Mouse (Mus musculus) thymus, postnatal 36 days (tissue): ENCODE results near the gene Man2a1.

ENCODE experiments used
- DNase-seq, 2 experiments: peaks; one replicate each; pipeline ENCODE4 v3.0.0; 2022; ENCODE audit warnings: mixed read lengths in 2 of 2

The Man2a1 gene

DNA sequence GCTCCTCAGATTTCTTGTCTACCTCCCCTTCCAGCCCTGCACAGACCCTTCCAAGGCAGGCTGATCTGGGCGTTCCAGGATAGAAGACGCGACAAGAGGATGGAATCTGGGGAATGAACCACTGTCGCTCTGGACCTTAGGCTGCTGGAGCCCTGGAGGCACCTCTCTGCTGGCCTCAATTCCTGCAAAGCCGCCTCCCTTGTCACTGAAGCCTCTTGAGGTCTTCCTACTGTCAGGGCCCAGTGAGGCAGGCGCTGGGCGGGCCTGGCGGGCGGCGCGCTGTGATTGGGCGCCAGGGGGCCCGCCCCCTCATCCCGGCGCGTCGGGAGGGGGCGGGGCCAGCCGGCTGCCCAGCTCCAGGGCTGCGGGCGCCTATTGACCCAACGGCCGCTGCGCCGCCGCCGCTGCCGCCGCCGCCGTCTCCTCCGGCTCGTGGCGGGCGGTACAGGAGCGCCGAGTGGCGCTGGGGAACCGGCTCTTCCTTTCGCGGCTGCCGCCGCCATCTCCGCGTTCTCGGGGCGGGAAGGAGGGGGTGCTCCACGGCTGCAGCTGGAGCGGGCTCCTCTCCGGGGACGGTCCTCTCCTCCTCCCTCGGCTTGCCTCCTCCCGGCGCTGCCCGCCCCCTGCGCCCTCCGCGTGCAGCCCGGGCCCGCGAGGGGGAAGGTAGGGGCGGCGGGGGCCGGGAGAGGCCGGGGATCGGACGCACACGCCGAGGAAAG is at the start of gene Man2a1:
TSS of gene Man2a1 (plus strand) at position 365 of the 719 bp plus-strand sequence.
- peak; percentile 86 to 90 for DNase-seq

DNA sequence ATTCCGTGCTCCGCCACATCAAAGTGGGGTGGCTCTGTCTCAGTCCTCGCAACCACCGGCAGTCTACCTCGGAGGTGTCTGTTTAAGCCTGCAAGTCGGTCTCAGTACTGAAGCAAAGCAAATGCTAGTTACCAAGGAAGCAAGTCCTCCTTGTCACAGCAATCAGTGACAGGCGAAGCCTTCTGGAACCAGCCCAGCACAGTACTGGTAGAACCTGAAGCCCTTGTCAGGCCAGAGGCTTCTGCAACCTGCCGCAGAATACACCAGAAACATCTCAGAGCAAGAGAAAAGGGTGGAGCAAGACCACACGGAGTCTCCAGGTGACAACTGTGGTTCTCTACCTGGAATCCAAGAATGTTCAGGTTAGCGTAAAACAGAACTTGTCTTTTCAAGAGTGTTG is 47.2 kb upstream of the Man2a1 start:
- DNase-seq = no peak

DNA sequence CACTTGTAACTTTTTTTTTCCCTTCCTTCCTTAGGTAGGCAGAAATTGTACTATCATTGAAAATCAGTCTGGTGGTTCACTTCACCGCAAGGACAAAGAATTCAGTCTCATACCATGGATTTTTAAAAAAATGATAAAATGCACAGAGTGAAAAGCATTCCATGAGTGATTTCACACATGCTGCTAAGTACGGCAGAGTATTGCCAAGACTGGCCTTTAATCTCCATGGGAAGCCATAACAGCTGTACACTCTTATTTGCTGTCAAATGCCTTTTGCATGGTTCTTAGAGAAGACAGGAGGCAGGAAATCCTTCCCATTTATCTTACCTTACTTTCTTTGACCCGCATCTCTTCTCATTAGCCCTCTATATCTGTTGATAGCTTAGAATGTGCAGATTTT is 45.6 kb upstream of the Man2a1 start:
- no peak for DNase-seq

DNA sequence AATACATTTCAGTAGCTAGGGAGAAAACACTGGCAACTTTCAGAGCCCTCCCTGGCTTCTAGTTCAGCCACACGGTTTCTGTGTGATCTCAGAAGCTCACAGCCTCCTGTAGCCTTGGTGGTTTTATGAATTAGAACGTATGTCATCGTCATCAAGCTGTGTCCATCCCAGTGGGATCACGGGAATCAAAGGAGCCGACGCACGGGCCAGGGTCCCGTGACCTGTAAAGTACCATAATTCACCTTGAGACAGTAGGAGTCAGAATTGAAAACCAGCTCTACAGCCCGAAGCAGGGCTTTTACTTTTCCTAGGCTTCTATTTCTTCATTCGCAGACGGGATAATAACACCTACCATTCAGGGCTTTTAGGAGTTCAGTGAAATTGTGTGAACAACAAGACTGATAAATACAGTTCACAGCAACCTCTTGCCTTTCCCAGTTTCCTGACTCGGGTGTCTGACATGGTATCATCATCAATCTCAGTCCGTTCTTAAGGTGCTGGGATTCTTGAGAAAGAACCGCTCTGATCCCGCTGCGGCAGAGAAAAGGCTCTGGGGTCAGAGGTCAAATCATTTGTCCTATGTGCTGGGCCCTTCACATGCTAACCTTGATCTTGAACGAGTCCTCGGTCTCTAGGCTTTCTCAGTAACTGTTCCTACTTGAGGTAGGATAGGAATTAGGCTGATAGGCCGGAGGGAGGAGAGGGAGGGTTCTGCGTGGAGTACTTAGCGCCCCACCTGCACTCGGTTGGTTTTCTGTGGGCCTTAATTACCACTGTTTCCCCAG is 43.7 kb upstream of the Man2a1 start:
- DNase-seq = no peak

DNA sequence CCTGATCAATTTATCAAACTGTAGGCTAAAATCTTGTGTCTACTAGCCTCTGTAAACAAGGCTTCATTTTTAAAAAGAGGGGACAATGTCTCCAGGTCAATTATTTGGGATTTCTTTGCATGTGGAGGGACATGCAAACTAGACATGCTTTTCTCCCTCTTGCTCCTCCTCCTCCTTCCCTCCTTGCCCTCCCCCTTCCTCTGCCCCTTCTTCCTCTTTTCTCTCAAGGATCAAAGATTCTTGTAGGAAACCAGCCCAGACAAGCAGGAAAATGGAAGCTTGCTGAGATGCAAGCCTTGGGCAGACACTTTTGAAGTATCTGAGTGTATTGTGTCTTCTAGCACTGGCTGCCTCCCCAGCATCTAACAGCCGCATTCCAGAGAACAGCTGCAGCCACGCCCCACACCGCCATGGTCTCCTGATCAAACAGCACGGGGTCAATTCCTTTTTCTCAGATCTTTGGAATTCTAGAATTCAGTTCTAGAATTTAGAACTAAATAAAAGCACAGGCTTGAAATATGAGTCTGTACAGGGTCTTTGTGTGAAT is 41.5 kb upstream of the Man2a1 start:
- DNase-seq = no peak

DNA sequence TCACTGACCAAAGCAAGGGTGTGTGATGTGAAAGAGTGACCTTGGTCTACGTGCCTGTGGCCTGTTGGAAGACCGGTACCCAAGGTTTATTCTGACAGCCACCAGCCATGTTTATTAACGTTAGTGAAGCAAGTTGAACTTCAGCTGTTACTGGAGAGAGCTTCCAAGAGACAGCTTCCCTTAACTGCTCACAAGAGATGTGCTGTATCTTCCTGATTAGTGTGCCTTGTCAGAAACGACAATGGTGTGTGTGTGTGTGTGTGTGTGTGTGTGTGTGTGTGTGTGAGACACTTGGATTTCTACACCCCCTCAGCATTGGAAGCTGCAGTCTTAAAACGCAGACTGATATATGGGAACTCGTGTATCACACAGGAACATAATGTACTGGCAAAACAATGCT is 34.1 kb upstream of the Man2a1 start:
- DNase-seq = no peak

DNA sequence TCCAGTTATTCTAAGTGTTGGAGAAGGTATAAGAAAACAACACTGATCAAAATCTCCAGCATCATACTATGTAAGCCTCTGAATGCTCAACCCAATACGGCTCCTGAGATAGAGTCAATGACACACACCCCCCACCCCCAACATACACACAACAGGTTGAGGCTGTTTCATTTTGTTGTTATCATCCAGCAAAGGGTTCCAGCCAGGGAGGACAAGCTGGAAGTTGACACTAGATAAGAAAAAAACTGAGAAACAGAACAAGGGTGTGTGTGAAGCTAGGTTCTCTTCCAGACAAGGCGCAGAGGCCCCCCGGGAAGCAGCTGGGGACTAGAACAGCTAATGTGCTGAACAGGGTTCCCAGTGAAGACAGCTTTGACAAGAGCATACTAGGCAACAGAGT is 33.0 kb upstream of the Man2a1 start:
- no peak for DNase-seq

DNA sequence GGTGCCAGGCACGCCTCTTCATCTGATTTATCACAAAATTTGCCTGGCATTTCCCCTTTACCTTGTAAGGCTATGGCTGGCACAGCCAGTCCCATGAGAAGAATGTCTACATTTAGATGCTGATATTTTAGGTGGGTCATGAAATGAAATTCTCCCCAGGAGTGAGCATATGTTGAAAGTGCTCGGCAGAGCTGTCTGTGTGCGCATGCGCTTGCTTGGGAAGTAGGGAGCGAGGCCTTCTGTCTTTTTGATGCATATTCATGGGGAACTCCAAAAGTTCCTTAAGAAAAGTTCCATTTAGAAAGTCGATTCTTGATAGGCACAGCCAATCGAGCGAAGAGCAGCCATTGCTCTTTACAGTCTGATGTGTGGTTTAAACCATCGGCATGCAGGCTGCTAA is 26.6 kb upstream of the Man2a1 start:
- DNase-seq = no peak

DNA sequence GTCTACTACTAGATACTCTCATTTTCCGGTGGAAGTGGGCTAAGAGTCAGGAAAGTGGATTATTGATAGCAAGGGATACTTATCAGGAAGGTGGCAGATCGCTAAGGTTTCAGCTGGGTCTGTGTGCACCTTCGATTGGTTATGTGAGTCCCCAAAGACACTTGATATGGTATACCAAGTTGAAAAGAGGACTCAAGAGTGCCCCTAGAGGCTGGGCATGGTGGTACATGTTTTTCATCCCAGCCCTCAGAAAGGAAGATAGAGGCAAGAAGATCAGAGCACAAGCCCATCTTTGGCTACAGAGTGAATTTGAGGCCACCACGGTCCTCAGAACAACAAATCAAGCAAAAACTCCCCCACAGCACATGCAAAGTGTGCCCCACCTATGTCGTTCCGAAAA is 25.3 kb upstream of the Man2a1 start:
- peak; percentile 33 to 55 for DNase-seq

DNA sequence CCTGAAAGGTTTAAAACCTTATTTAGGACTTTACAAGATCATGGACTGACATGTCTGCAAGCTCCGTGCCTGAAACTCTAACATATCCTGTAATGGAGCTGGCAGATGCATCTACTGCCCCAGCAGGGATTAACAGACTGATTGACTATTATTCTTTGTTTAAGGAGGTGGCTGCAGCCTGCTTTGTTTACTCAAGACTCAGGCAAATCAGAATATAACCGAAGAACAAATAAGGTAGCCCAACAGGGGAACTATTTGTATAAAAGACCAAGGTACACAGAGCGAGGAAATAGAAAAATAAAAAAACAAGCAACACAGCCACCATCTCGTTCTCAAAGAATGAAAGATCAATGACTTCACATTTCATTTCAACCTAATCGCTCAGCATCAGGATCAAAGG is 23.1 kb upstream of the Man2a1 start:
- no peak for DNase-seq

DNA sequence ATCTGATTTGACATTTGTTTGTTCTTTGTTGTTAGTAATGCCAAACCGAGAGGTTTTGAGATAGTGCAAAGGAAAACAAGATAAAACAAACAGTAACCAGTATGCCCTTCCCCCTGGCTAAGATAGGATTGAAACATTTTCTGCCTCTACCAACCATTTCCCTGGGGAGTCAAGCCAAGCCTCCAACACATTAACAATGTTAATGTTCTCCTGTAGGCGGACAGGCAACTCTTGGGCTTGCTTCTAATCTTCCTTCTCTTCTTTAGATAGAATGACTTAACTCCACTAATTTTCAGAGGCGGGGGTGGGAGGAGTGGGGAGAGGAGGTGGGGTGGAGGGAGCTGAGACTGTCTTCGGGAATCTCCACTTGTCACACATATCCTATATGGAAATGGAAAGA is 22.2 kb upstream of the Man2a1 start:
- no peak for DNase-seq

DNA sequence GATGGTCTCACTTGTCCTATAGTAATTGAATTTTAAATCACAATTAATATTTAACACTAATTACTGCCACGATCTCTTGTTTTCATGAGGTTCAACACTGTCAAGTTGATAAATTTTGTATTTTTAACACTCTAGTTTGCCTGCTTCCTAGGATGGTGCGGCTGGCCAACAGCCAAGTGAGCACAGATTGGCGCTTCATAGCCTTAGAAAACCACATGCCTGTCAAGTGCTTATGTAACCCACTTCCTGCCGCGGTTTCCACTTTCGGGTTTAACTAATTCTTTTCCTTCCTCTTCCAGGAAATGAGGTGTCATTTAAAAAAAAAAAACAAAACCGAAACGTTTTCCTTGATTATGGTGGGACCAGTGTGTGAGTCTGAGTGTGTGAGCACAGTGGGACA is 20.8 kb upstream of the Man2a1 start:
- DNase-seq = peak; percentile 54 to 65

DNA sequence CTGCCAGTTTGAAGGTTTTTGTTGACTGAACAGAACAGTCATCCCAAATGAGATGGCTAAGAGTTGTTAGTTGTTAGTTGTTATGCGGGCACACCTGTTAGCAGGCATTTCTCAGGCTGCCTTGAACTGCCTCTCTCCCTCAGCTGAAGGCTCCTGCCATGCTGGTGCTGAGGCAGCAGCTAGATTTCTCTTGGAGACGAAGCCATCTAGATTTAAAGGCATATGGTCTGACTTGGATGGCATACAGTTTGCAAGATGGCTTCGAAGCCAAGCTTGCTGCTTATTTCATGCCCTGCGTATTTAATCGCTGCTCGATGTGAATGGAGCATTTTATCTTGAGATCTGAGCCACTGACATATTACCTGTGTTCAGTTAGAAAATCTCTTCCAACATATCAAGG is 19.4 kb upstream of the Man2a1 start:
- DNase-seq = no peak

DNA sequence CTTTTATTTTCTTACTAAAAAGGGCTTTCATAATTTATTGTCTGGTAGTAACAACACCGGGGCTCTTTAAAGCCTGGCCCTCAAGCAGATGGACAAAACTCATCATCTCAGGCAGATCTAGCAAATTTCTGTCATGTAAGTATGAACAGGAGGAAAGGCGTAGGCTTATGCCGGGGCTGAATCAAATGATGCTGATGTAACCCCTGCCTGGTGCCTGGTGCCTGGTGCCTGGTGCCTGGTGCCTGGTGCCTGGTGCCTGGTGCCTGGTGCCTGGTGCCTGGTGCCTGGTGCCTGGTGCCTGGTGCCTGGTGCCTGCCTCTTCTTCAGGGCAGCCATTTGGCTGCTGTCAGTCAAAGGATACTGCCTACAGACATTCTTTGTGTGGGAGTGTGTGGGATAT is 18.6 kb upstream of the Man2a1 start:
- no peak for DNase-seq

DNA sequence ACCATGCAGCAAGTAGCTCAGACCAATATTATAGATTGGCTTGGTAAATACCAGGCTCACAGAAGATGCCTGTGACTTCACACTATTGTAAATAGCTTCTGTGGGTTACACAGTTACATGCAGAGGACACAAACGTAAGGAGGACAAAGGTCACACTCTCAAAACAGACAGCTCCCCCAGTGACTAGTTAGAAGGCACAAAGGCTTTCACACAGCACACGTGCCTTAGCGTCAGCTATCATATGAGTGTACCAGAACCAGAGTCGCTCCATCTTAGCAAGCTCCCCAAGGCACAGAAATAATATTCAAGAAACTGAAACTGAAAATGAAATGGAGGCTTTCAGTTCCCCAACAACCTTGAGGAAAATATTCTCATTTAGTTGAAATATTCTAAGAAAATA is 10.1 kb upstream of the Man2a1 start:
- DNase-seq = no peak

DNA sequence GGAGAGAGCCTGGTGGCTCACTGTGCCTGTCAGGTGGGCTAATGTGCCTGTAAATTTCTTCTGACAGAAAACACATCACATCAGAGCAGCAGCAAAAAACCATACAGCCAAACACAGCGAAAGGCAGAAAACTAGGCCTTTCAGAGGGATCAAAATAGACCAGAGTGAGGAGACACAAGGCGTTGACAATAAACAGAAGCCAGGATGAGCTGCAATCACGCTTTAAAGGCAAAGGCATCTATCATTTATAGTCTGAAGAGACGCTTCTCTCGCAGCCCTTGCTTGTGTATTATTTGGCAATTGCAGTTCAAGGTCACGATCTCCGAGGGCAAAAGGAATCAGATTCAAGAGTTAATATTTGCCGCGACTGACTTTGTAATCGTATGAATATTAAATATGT is 9.2 kb upstream of the Man2a1 start:
- DNase-seq = no peak

DNA sequence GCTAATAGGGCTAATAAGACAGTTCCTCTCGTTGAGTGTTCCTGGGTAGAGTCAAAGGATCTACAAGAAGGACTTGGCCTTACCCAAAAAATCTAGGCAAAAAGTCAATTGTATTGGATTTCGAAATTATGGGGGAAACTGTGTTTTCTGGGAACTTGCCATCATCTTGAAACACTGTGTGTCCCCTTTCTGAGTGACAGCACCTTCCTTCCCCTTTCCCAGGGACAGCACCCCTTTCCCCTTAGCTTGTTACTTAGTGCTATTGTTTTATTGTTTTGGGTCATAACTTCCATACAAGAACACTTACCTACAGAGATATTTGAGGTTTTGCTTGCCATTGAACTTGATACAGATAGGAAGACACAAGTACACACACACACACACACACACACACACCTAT is 8.2 kb upstream of the Man2a1 start:
- DNase-seq = no peak

DNA sequence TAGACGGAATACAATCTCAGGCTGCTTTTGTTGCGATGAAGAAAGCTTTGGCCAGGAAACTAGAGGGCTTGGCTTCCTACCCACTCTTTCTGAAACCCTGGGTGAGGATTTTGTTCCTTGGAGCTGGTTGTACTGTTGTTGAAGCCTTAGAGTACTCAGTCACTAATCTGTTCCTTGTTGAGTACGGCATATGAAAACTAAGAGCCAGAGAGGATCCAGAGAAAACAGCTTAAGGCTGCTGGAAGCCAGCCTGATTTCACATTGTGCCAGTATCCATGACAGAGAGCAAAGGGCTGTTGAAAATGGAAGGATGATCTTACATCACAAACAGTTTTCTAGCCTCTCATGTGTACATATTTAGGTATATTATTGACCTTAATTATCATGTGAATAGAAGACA is 7.7 kb upstream of the Man2a1 start:
- no peak for DNase-seq

DNA sequence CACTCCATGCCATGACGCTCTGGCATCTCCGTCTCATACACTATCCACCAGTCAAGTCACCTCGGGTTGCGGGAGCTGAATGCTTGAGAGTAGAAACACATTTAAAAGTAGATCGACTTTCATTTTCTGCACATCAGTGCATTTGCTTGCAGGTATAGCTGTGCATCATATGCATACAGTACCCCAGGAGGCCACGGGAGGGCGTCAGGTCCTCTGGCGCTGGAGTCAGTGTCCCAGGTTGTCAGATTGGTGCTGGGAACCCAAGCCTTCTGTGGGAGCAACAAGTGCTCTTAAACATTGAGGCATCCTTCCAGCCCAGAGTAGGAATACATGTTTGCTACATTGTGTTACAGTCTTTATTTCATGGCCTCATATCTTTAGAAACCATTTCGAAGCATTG is 2.8 kb upstream of the Man2a1 start:
- no peak for DNase-seq

DNA sequence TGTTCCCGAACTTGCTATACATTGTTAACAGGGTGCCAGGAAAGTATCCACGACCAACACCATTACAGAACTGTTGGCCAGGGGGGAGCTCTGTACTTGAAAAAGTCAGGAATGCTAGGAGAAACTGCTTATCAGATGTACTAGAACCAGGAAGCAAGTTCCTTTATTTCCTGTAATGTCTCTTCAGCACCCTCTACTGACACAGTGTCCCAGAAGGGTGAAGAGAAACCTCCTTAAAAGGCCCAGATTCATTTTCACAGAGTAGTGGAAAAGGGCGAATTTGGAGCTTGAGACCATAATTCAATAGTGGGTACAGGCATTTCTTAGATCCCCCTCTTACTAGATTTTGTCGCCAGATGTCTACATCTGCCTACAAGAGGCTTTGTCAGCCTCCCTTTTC is 620 bp upstream of the Man2a1 start:
- DNase-seq = no peak

DNA sequence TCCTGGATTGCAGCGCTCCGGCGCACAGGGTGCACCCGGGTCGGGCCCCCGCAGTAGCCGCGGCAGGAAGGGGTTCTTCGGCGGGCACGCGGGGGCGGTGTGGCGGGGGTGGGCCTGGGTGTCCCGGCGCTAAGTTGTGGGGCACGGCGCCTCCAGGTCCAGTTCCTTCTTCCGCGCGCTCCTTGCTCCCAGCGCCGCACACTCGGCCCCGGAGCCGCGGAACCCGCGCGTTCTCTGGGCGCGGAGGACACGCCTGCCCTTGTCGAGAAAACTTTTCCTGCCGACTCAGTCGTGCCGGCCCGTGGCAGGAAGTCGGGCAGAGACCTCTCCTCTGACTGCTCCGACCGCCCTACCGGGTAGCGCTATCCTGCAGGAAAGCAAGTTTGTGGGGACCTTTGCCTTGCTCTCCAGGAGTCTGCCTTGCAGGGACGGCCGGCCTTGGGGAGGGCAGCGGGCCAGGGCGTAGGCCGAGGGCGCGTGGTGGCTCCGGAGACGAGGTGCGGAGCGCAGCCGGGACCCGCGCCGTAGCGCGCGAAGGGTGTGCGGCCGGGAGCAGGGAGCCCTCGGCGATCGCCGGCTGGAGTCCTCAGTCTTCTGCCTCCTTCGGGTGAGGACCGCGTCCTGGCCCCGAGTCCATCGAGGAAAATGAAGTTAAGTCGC is 685 bp downstream of the Man2a1 start:
- DNase-seq = peak; percentile 79

DNA sequence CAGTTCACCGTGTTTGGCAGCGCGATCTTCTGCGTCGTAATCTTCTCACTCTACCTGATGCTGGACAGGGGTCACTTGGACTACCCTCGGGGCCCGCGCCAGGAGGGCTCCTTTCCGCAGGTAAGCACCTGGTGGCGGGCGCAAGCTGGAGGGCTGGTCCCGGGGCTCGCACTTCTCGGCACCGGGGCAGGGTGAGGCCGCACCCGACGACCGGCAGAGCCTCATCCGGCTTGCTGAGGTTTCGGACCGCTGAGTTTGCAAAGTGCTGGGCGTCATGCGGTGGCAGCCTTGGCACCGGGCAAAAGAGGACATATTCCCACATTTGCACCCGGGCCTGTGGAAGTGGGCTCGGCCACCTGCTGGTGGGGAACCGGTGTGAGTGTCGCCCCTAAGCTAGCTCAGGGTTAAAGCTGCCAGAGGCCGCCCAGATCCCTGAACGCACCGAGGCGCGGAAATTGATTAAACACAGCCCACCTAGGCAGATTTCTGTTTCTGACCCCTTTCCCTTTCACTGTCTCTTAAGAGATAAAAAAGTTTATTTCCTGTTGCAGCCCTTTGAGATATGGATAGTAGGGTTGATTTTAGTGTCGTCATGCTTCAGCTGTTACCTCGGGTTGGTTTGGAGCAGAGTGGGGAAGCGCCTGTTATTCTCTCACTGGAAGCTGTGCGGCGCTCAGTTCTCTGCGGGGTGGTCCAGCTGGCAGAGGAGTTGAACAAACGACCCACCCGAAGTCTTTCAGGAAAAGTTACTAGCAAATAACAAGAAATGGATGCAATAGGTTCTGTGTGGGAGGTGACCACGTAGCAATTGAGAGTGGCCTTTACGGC is 1.4 kb downstream of the Man2a1 start:
- peak; percentile 62 to 73 for DNase-seq

DNA sequence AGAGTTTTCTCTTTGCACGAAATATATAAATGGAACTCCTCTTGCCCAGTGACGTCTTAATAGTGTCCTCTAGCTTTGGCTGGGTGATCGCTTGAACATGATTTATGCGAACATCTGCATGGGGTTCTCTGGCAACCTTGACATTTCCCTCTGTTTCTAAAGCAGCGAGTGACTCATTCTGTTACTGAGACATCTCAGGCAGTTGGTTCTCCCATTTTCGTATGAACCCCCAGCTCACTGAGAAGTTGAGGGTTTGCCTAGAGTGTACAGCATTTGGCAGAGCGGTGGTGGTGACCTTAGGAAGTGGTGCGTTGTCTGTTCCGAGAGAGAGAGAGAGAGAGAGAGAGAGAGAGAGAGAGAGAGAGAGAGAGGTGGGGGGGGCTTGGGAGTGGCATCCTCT is 2.6 kb downstream of the Man2a1 start:
- no peak for DNase-seq
